19 mouse cellular contexts compared by ENCODE assay signal in genomic region chr4:65159481-65159880, GRCm38 (mm10). TPM values are rescaled to one million over a fixed set of nuclear protein-coding genes. Genes with fewer than 3 reads are reported as not detected.
DNase-seq lines count a peak whose midpoint lies in the region; ATAC-seq and TF ChIP-seq lines count a peak whose summit lies in the region.
"Had no signal": no experiment of that assay in that cellular context is flagged by ENCODE, and none has a peak within 500 bp of the region (broad histone marks: within the 10 kb centered on the region; RNA-seq: fewer than 3 reads in every experiment).

No protein-coding gene starts in this region.

- no peak for TF ChIP-seq CTCF in hindbrain, postnatal 0 days (IDR thresholded peaks at IDR 0.05; ENCODE audit: low read depth)

- no peaks in the 10 kb centered on the region for H3K9me3 ChIP-seq in hindbrain, postnatal 0 days (ENCODE audit: low read length)
- no peaks in the 10 kb centered on the region for H3K9me3 ChIP-seq in hindbrain, embryonic 14.5 days (ENCODE audit: control insufficient read depth, low read length)
- H3K9me3 ChIP-seq in kidney, embryonic 14.5 days (ENCODE audit: control insufficient read depth, low read length) = no peaks in the 10 kb centered on the region
- H3K9me3 ChIP-seq: embryonic facial prominence, embryonic 10.5 days; hindbrain, embryonic 12.5 days; intestine, embryonic 15.5 days; liver, embryonic 12.5 days; lung, embryonic 15.5 days had no signal

- ATAC-seq in hindbrain, postnatal 0 days = no peak
- ATAC-seq in hindbrain, embryonic 14.5 days (ENCODE audit: low FRiP score) = no peak
- ATAC-seq in kidney, embryonic 14.5 days (ENCODE audit: low FRiP score, low TSS enrichment) = no peak
- ATAC-seq: forebrain, embryonic 16.5 days; intestine, embryonic 15.5 days; liver, embryonic 12.5 days; midbrain, embryonic 16.5 days had no signal

- H3K4me1 ChIP-seq in hindbrain, postnatal 0 days (ENCODE audit: insufficient read depth, low read length) = no peaks in the 10 kb centered on the region
- H3K4me1 ChIP-seq in hindbrain, embryonic 14.5 days (replicated peaks; ENCODE audit: control insufficient read depth, insufficient read depth, low read length) = no peaks in the 10 kb centered on the region
- no peaks in the 10 kb centered on the region for H3K4me1 ChIP-seq in kidney, embryonic 14.5 days (ENCODE audit: control insufficient read depth, insufficient read depth, low read length)
- H3K4me1 ChIP-seq: embryonic facial prominence, embryonic 10.5 days; hindbrain, embryonic 12.5 days; intestine, embryonic 15.5 days; liver, embryonic 12.5 days had no signal

- H3K4me2 ChIP-seq in hindbrain, postnatal 0 days (ENCODE audit: low read depth, low read length) = no peak overlapping the region
- no peak overlapping the region for H3K4me2 ChIP-seq in hindbrain, embryonic 14.5 days (replicated peaks)
- no peak overlapping the region for H3K4me2 ChIP-seq in kidney, embryonic 14.5 days (replicated peaks; ENCODE audit: low read depth, low read length)
- H3K4me2 ChIP-seq: hindbrain, embryonic 12.5 days; intestine, embryonic 15.5 days; liver, embryonic 12.5 days; lung, embryonic 15.5 days had no signal

- no peaks in the 10 kb centered on the region for H3K36me3 ChIP-seq in hindbrain, postnatal 0 days (ENCODE audit: insufficient read depth, low read length)
- no peaks in the 10 kb centered on the region for H3K36me3 ChIP-seq in hindbrain, embryonic 14.5 days (replicated peaks; ENCODE audit: control insufficient read depth, insufficient read depth)
- no peaks in the 10 kb centered on the region; the same call in 1 of the 2 replicates for H3K36me3 ChIP-seq in kidney, embryonic 14.5 days (ENCODE audit: control insufficient read depth, insufficient read depth, low read length)
- H3K36me3 ChIP-seq: embryonic facial prominence, embryonic 10.5 days; hindbrain, embryonic 12.5 days; intestine, embryonic 15.5 days; liver, embryonic 12.5 days; lung, embryonic 15.5 days had no signal

- H3K9ac ChIP-seq in hindbrain, postnatal 0 days (replicated peaks; ENCODE audit: low read length) = no peak overlapping the region
- no peak overlapping the region for H3K9ac ChIP-seq in hindbrain, embryonic 14.5 days
- H3K9ac ChIP-seq in kidney, embryonic 14.5 days (ENCODE audit: low read depth, low read length) = no peak overlapping the region
- H3K9ac ChIP-seq: hindbrain, embryonic 12.5 days; intestine, embryonic 15.5 days; liver, embryonic 12.5 days; lung, embryonic 15.5 days had no signal

- H3K27ac ChIP-seq in hindbrain, postnatal 0 days = no peak overlapping the region
- H3K27ac ChIP-seq in hindbrain, embryonic 14.5 days = no peak overlapping the region
- H3K27ac ChIP-seq in kidney, embryonic 14.5 days (ENCODE audit: low read depth, low read length) = no peak overlapping the region
- H3K27ac ChIP-seq: embryonic facial prominence, embryonic 10.5 days; hindbrain, embryonic 12.5 days; intestine, embryonic 15.5 days; kidney, postnatal 0 days; liver, embryonic 12.5 days; lung, embryonic 15.5 days; stomach, postnatal 0 days had no signal

- H3K4me3 ChIP-seq in hindbrain, postnatal 0 days (ENCODE audit: low read length) = no peak overlapping the region
- no peak overlapping the region for H3K4me3 ChIP-seq in hindbrain, embryonic 14.5 days (replicated peaks; ENCODE audit: low read length)
- H3K4me3 ChIP-seq in kidney, embryonic 14.5 days (ENCODE audit: low read length) = no peak overlapping the region
- H3K4me3 ChIP-seq: embryonic facial prominence, embryonic 10.5 days; hindbrain, embryonic 12.5 days; intestine, embryonic 15.5 days; liver, embryonic 12.5 days; lung, embryonic 15.5 days had no signal

- DNase-seq in embryo, embryonic 10.5 days (ENCODE audit: low spot score) = peak; percentile 5
- DNase-seq in embryo, embryonic 10 days (ENCODE audit: low spot score) = no peak
- peak; percentile 7 for DNase-seq in hindbrain, postnatal 0 days (ENCODE audit: low spot score)
- no peak for DNase-seq in hindbrain, embryonic 14.5 days (ENCODE audit: low spot score)
- peak; percentile 83 for DNase-seq in Muller cell, postnatal 12 days (ENCODE audit: inconsistent ontology term)
- DNase-seq in fibroblast of lung, adult 2 months (ENCODE audit: low read depth) = peak; percentile 68
- no peak for DNase-seq in adrenal gland, adult (ENCODE audit: inconsistent age in 2 of 2, low spot score in 1 of 2)
- DNase-seq: adrenal gland, adult 2 months; thymus, postnatal 36 days had no signal

- 54% methylated on average over 5 of the region's 5 CpGs for WGBS in hindbrain, postnatal 0 days
- WGBS in hindbrain, embryonic 14.5 days = 61% methylated on average over 5 of the region's 5 CpGs
- 74% methylated on average over 5 of the region's 5 CpGs for WGBS in kidney, embryonic 14.5 days

- no peaks in the 10 kb centered on the region for H3K27me3 ChIP-seq in hindbrain, postnatal 0 days (ENCODE audit: insufficient read depth, low read length)
- no peaks in the 10 kb centered on the region for H3K27me3 ChIP-seq in hindbrain, embryonic 14.5 days (ENCODE audit: control insufficient read depth, insufficient read depth, low read length)
- H3K27me3 ChIP-seq in kidney, embryonic 14.5 days (ENCODE audit: control insufficient read depth, insufficient read depth, low read length) = no peaks in the 10 kb centered on the region
- H3K27me3 ChIP-seq: hindbrain, embryonic 12.5 days; intestine, embryonic 15.5 days; liver, embryonic 12.5 days; lung, embryonic 15.5 days had no signal

RNA-seq across cellular contexts. Expression of gene Pappa, which starts 35.5 kb away (rescaled TPM):
- total RNA-seq in hindbrain, postnatal 0 days (2014; rRNA removed) = 4.0 and 4.3 TPM in 2 replicates
- 0.75 and 0.82 TPM in 2 replicates for polyA plus RNA-seq in hindbrain, postnatal 0 days (2015; fragmentation: Nextera tagmentation; extraction: Ambion mirVana)
- 0.77 and 0.80 TPM in 2 replicates for polyA plus RNA-seq in hindbrain, embryonic 14.5 days (2014; fragmentation: Nextera tagmentation; extraction: Ambion mirVana)
- 3.5 and 3.7 TPM in 2 replicates for polyA plus RNA-seq in kidney, embryonic 14.5 days (2014; fragmentation: Nextera tagmentation; extraction: Ambion mirVana)

Comparison
In these comparisons a context has a peak if more than half of its experiments do, and no peak if none do; other contexts are left out.
1. DNase-seq: peak in embryo, embryonic 10.5 days (single experiment), hindbrain, postnatal 0 days (single experiment), Muller cell, postnatal 12 days (single experiment) and fibroblast of lung, adult 2 months (single experiment); none in embryo, embryonic 10 days (single experiment), hindbrain, embryonic 14.5 days (single experiment) and adrenal gland, adult (0 of 2).